Mouse (Mus musculus) thymus, postnatal 14 days (tissue): ENCODE measurements at regions not wholly inside any gene's neighbourhood (a gene's known extent, or its start where the extent isn't known, plus 50 kb on each side); places are given as distances from the start of the nearest gene placed in this dataset.

Experiments
- DNase-seq: peaks from one replicate; pipeline ENCODE4 v3.0.0; 2021

DNA sequence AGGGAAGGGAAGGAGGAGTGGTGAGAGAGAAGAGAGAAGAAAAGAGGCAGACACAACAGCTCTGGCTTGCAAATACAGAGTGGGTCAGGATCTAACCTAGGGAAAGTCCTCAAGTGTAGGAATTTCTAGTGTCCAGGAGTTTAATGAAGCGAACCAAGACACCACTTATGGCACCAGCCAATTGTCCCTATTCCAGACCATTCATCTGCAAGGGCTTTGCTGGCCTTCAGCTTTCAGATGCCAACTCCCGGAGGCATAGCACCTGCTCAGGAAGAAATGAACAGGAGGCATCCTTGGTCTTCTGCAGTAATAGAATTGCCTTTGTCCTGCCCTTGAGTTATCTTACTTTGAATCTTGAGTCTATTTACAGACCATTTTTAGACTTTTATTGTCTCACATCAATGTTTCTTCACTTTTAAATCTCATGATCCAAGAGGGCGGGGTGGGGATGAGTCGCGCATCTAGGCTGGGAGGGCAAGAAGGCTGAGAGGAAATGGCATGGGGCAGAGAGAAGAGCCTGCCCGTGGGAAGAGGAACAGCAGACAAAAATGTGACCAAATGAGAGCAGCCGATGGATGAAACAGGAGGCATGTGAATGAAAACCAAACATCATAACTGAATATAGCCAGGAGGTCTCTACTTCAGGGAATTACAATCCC is 190.1 kb upstream of the Hmga2 start:
- no peak for DNase-seq

- DNase-seq, result no peak
Measured at GRCm38 (mm10) chr10:120665670-120666069, 189.4 kb upstream of the Hmga2 start.

- DNase-seq, result no peak
Measured at GRCm38 (mm10) chr10:120664419-120664818, 188.2 kb upstream of the Hmga2 start.

DNA sequence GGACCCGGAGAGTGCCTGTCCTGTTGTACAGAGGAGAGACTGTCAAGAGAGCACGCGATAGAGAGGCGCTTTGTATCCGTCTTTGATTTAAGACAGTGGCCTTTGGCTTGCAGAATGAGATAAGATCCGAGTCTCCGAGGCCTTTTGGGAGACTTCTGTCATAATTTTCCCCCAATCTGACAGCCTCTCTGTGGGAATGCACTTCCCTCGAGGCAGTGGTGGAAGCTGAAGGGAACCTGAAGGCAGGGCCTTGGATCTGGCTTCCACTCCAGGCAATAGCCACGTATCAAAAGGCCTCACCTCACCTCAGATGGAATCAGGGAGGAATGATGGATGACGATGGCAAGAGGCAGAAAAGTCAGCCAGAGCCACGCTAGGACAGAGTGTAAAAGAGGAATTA is 187.1 kb upstream of the Hmga2 start:
- no peak for DNase-seq

GRCm38 (mm10) chr10:120660503-120660902 is 184.2 kb upstream of the Hmga2 start:
- no peak for DNase-seq

DNA sequence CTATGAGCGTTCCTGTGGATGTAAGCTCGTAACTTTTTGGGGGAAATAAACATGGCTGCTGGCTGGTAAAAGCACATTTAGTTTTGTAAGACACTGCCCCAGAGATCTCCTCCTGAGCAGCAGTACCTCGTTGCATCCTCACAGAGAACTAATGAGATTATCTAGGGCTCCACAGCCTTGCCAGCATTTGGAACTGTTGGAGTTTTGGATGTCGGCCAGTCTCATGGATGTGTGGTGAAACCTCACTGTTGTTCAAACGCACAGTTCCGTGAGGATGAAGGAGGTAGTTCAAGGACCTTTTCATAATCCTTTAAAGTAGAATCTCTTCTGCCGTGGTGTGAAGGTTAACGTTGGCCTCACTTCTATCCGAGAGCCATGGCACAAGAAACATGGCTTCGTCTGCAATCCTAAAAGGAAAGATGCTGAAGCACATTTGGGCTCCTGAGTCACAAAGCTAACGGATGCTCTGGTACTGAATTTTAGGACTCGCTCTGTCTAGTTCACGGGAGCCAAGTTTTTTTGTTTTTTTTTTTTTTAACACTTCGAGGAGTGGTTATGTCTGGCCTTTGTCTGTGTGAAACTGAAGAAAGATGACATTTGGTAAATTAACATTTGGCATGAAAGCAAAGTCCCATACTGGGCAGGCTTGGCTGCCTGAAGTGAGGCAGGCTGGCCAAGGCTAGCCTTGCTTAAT is 179.1 kb upstream of the Hmga2 start:
- DNase-seq, result no peak

GRCm38 (mm10) chr10:120652525-120653215 is 176.4 kb upstream of the Hmga2 start:
- DNase-seq, result no peak

- DNase-seq, result no peak
Measured at GRCm38 (mm10) chr10:120651845-120652244, 175.6 kb upstream of the Hmga2 start.

GRCm38 (mm10) chr10:120650336-120650735 is 174.1 kb upstream of the Hmga2 start:
- no peak for DNase-seq

DNA sequence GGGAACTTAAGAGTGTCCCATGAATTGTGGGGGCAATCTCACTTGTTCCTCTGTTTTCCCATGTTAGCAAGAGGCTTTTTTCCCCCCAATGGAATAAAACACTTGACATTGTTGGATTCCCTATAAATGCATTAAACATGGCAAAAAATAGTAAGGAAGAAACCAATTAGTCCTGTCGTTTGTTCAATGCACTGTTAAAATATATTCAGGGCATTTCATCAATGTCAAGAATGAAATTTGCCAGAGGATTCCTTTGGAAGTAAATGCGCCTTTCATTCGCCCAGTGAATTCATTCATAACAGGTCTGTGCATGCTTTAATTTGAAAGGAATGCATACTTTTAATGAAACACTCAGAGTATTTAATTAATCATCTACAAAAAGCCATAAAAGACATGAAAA is 172.5 kb upstream of the Hmga2 start:
- DNase-seq, result no peak

DNA sequence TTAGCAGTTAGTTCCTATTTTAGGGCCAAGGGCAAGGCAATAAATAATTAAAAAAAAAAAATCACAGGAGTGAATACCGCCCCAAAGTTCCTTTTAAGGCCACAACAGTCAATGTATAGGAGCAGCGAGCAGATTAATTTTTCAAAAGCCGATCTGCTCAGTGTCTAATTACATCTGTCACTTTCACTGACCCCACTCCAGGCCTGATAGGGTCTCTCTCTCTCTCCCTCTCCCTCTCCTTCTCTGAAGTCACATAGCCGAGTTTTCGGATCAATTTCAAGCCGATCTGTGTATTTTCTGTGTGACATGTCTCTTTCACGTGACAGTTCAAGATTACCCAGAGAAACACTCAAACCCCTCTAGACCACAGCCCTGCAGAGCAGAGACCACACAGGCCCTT is 171.8 kb upstream of the Hmga2 start:
- DNase-seq, result no peak

DNA sequence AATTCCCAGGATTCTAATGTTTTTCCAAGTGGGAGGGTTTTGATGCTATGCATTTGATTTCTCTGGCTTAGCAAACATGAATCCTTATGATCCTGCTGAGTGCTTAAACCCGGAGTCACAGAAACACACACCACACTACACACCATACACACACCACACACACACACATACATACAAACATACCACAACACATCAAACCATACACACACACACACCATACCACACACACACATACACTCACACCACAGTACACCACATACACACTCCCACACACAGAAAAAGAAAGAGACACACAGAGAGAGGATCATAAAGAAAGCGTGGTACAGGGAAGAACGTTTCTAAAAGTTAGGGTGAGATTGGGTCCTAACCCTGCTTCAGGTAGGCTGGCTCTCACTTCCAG is 171.1 kb upstream of the Hmga2 start:
- no peak for DNase-seq

DNA sequence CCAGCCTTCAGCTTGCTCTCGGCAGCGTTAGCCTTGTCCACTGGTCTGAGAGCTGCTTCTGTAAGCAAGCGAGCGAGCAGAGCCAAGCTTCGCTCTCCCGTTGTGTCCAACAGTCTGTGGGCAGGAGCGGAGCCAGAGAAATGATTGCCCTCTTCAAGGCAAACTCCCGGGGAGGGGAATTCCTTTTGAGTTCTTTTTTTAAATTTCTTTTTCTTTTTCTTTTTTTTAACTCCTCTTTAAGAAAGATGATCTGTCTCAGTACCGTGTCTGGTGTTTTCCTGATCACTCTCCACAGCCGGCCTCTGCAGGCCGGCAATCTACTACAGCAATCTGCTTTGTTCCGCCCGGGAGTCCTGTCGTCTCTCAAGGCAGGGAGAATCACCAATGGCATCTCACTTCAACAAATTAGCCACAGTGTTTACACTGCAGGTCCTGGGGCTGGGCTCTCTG is 170.6 kb upstream of the Hmga2 start:
- no peak for DNase-seq

DNA sequence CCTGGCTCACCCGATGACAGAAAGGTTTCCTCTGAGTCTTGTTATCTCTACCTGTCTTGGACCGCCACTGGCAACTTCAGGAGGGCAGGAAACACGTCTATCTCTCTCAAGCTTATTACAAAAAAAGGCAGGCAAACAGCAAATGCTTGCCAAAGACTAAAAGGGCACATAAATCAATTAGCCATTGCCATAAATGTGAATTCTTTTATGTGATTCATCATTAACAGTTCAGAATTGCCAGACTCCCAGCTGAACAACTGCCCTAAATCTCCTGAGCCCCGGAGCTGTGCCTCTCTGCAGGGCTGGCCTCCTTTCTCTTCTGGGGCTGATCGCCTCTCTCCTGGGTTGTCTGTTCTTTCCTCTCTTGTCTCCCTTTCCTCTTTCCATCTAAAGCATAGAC is 164.6 kb upstream of the Hmga2 start:
- no peak for DNase-seq

GRCm38 (mm10) chr10:120638316-120638715 is 162.0 kb upstream of the Hmga2 start:
- no peak for DNase-seq

DNA sequence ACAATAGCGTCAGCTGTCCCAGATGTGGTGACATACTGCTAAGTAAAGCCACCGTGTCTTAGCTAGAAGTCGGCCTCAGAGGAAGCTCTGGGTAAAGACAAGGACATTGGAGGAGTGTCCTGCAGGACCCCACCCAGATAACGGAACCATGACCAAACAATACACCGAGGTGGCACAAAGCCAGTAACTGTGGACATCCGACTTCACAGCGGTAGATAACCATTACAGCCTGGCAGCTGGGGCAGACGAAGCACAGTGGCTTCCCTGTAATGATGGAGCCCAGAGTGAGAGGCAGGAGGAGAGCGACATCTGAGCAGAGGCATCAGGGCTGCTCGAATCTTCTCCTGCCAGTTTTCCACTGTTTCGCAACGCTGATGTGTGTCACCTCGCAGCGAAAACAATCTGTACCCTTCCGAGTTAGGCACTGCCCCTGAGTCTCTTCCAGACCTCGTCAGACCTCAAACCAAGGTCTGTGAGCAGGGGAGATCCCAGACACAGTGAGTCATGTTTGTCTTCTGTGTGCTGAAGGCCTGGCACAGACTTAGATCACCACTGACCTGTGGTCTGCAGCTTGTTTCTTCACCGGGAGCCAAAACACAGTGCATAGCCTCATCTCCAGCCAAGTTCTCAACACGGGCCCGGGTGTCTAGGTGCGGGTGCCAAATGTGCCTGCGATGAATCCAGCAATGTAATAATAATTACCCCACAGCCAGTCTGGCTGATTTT is 159.7 kb upstream of the Hmga2 start:
- no peak for DNase-seq

GRCm38 (mm10) chr10:120635194-120635593 is 158.9 kb upstream of the Hmga2 start:
- DNase-seq, result no peak

DNA sequence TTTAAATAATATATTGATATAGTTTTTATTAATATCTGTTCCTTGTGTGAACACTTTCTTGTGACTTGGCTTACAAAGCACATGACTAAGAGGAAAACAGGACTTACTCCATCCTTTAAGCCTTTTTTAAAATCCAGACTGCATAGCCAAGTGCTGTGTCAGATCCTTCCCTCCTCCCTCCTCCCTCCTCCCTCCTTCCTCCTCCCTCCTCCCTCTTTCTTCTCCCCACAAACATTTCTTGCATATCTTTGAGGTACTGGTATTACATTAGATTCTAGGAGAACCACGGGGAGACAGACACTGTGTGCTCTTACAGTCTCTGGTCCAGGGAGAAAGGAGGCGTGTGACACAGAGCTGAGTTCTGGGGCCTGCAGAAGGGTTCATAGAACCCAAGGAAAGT is 155.8 kb upstream of the Hmga2 start:
- DNase-seq, result no peak

DNA sequence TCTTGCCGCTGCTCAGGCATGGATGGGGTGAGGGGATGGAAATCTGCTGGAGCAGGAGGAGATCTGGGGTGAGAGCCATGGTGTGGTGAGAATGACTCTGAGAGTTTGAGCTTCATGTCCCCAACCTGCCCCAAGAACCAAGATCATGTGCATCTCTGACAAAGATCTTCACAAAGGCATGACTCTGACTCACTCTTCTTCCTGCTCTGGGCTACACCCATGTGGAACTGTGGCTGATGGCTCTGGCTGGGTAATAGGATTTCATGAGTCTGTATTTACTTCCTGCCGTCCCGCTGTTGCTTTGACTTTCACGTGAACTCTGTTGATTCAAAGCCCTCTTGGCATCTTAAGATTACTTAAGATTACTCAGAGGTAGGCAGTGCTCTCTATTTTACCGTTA is 151.8 kb upstream of the Hmga2 start:
- no peak for DNase-seq

DNA sequence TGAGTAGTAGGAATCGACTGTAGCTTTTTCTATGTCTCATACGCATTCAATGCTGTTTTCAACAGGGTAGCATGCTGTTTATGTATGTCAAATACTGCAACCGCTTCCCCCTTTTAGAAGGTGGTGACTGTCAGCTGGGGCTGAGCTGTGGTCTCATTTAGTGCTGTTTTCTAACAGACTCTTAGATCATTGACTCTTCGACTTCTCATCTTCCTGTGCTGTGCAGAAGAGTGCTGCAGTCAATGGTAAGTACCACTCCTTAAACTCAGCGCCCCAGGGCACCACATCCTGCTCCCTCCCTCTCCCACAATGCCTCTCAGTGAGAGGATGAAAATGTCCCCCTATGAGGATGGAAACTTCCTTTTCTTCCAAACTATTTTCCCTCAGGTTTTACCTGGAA is 149.2 kb upstream of the Hmga2 start:
- DNase-seq, result peak; percentile 68

- no peak for DNase-seq
Measured at GRCm38 (mm10) chr10:120624203-120624942, 148.1 kb upstream of the Hmga2 start.

DNA sequence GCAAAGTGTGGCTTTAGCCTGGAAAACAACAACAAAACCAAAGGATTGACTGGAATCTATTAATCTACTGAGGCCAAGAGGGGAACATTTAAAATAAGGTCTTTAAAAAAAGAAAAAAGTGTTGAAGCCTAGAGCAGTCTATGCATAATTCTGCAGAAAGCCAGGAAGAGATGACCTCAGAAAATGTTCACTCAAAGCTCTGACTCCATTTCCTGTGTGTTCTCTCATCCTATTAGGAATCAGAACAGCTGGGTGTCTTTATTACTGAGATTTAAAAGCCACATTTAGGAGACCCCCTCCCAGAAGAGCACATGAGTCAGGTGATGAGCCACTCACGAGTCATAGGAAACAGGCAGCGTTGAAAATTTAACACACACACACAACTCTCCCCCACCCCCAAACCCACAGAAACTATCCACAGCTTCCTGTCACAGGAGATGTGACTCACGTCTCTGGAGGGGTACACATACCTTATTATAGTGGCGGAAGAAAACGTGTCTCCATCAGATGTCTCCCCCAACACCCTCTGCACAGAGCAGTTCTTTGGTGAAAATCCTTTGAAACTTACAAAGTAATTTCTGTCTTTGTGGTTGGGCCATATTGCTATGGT is 140.2 kb upstream of the Hmga2 start:
- DNase-seq, result peak; percentile 63
